Mouse (Mus musculus) spleen, postnatal 0 days (tissue): Measurements from ENCODE around the gene Olfr66. TPM values are rescaled to one million over a fixed set of nuclear protein-coding genes. Genes with fewer than 3 reads are reported as not detected.

ENCODE experiments used
- polyA plus RNA-seq: library from polyadenylated mRNA; unstranded; fragments of >200 nt; fragmentation: Nextera tagmentation; extraction: Ambion mirVana; gene quantifications from 2 replicates; pipeline ENCODE4 v1.2.1, GENCODE M21; 2015

The Olfr66 gene
- polyA plus RNA-seq, result not detected in 2 replicates

DNA sequence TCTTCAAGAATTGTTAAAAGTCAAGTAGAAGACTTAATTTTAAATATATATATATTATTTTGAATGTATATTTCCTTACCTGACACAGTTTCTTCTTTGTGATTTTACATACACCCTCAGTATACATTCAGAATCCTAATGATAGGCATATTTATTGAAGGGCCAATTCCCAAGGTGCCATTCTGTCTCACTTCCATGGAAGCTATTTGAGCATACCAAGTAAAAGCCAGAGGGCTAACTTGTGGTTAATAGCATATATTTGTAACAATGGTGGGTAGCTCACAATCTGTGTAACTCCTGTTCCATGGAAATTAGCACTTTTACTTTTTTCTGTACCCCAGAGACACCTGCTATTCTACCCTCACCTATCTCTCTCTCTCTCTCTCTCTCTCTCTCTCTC lies at the start of gene Olfr66:
TSS of gene Olfr66 (minus strand) at position 101 of the 400 bp plus-strand sequence.

DNA sequence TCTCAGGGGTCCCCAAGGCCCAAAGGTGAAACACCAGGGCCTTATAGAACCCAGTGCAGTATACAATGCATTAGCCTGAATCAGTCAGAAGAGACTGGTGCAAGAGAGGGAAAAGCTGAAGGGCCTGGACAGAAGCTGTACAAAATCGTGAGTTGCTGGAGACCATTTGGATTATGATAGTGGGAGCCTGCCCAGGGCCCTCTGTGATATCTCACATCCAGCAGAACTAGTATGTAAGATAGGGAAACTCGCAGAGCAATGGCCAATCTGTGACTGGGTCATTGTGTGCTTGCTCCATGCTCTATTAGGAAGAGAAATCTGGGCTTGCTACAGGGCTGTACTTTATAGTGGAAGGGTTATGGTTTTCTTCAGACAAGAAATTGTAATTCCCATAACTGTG lies 48.2 kb upstream of the Olfr66 start, which contains the start of gene Olfr632:
TSS of gene Olfr632 (plus strand) at position 84 of the 400 bp plus-strand sequence.

DNA sequence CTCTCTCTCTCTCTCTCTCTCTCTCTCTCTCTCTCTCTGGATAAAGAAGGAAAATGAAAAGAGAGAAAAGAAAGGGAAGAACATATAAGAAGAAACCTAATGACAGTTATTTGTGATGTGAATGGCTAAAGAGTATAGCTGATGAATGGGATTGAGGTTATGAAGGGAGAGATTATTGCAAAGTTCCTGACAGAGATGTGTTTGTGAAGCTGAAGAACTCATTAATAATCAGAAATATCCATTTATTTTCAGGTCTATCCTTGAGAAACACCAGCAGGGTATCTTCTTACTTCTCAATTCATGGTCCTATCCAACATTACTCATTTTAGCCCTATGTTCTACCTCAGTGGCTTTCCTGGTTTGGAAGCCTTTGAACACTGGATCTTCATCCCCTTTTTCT lies 42.5 kb upstream of the Olfr66 start, which contains the start of gene Olfr631:
TSS of gene Olfr631 (plus strand) at position 301 of the 400 bp plus-strand sequence.

DNA sequence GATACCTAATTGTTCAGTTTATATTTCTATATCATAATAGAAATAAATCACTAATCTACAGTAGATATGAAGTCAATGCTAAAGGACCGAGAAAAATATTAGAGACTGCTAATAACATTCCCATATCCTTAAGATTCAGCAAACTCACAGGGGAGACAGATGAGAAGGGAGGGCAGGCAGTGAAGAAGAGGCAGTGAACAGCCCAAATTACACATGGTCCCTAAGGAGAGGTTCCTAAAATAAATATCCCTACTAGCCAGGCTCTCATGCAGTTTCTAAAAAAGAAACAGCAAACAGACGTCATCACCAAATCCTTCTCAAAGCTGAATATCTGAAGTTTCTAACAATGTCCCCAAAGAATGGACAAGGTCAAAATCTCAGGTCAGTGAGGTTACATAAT lies 17.1 kb upstream of the Olfr66 start, which contains the start of gene Olfr65:
TSS of gene Olfr65 (plus strand) at position 301 of the 400 bp plus-strand sequence.

DNA sequence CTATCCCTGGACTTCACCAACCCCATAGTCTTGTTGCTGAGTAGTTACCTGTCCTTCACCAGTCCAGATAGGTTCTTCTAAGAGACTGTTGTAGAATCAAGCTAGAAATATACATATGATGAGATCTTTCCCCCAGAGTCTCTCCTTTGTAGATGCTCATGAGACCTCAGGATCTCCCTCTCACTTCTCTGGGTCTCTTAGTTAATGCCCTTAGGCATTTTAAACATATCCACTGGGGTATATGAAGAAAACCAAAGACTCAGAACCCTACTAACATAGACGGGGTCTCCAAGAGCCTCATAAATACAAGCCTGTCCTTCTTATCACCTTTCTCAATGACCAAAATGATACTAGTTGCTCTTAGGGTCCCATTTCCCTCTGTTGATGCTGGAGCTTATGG lies 8.3 kb upstream of the Olfr66 start, which contains the start of gene Olfr64:
TSS of gene Olfr64 (minus strand) at position 101 of the 400 bp plus-strand sequence.

DNA sequence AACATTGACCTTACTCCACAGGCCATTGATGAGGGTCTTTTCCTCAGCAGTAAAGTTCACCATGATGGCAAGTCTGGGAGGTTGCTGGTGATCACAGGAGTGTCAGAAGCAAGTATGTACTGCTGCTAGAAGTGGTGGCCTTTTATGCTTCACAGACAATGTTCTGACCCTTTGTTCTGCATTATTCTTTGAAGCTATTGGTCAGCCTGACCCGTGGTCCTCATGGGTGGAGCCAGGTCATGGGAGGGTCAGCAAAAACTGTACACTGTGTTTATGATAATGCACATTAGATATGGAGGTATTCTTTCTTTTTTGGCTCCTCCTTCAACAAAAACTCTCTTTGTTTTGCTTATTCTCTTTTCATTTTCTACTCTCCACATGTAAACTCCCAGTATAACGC lies 33.0 kb downstream of the Olfr66 start, which contains the start of gene Hbb-y:
TSS of gene Hbb-y (minus strand) at position 127 of the 400 bp plus-strand sequence.

DNA sequence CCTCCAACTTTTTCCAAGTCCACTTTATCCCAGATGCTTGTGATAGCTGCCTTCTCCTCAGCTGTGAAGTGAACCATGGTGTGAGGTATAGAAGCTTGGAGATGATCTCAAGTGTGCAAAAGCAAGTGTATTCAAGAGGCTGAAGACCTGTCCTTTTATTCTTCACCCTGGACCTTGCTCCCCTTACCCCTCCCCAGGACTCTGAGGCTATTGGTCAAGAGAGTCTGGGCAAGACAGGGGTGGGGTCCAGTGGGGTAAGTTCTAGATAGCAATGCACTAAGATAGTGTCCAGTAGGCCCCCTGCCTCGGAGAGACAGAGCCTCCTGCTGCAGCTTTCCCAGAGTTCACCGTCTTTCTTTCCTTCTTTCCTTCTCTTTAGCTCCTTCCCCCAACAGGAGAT lies 43.0 kb downstream of the Olfr66 start, which contains the start of gene Hbb-bh1:
TSS of gene Hbb-bh1 (minus strand) at position 131 of the 400 bp plus-strand sequence.

DNA sequence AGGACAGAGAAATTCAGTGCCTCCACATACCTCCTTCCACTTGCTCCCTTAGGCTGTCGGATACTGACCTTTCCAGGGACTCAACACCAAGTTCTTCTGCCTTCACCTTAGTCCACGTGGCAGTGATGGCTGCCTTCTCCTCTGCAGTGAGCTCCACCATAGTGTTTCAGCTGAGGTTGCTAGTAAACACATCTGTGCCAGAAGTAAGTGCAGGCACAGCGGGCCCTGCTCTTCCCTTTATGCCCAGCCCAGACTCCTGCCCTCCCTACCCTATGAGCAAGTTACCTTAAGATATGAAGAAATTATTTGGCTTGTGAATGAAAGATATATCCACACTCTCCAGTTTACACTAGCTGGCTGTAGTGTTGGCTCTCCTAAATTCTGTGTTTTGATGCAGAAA lies 45.8 kb downstream of the Olfr66 start, which contains the start of gene Hbb-bh2:
TSS of gene Hbb-bh2 (minus strand) at position 253 of the 400 bp plus-strand sequence.

Other genes starting within 250 kb of the Olfr66 start
- not detected in 2 replicates for gene Olfr622, start 243.6 kb downstream of the Olfr66 start, polyA plus RNA-seq
- not detected in 2 replicates for gene Olfr623, start 222.6 kb downstream of the Olfr66 start, polyA plus RNA-seq
- 0.02 and 0.08 TPM in 2 replicates for gene Olfr624, start 215.1 kb downstream of the Olfr66 start, polyA plus RNA-seq
- gene Olfr625-ps1, start 203.5 kb downstream of the Olfr66 start, polyA plus RNA-seq, result not detected in 2 replicates
- gene Olfr243, start 171.6 kb downstream of the Olfr66 start, polyA plus RNA-seq, result not detected in 2 replicates
- gene Olfr628, start 155.9 kb downstream of the Olfr66 start, polyA plus RNA-seq, result not detected in 2 replicates
- 0.14 and 0.19 TPM in 2 replicates for gene Olfr629, start 141.3 kb downstream of the Olfr66 start, polyA plus RNA-seq
- not detected in 2 replicates for gene Olfr630, start 128.9 kb downstream of the Olfr66 start, polyA plus RNA-seq
- gene Olfr69, start 114.7 kb downstream of the Olfr66 start, polyA plus RNA-seq, result 0.05 TPM in 1 of 2 replicates, not detected in the other
- 0.02 TPM in 1 of 2 replicates, not detected in the other for gene Olfr68, start 106.6 kb downstream of the Olfr66 start, polyA plus RNA-seq
- gene Olfr67, start 94.4 kb downstream of the Olfr66 start, polyA plus RNA-seq, result not detected in 2 replicates
- gene Hbb-bt, start 72.3 kb downstream of the Olfr66 start, polyA plus RNA-seq, result 27,857 and 31,285 TPM in 2 replicates
- gene Hbb-bs, start 58.2 kb downstream of the Olfr66 start, polyA plus RNA-seq, result 96,477 and 101,005 TPM in 2 replicates
- not detected in 2 replicates for gene Hbb-bh2, start 45.7 kb downstream of the Olfr66 start, polyA plus RNA-seq
- gene Hbb-bh1, start 43.1 kb downstream of the Olfr66 start, polyA plus RNA-seq, result 1.3 and 1.9 TPM in 2 replicates
- 2.9 and 3.0 TPM in 2 replicates for gene Hbb-y, start 33.0 kb downstream of the Olfr66 start, polyA plus RNA-seq
- 0.02 TPM in 1 of 2 replicates, not detected in the other for gene Olfr64, start 8.2 kb upstream of the Olfr66 start, polyA plus RNA-seq
- not detected in 2 replicates for gene Olfr65, start 17.2 kb upstream of the Olfr66 start, polyA plus RNA-seq
- not detected in 2 replicates for gene Olfr631, start 42.6 kb upstream of the Olfr66 start, polyA plus RNA-seq
- gene Olfr632, start 48.1 kb upstream of the Olfr66 start, polyA plus RNA-seq, result 0.07 TPM in 1 of 2 replicates, not detected in the other
- not detected in 2 replicates for gene Olfr633, start 58.2 kb upstream of the Olfr66 start, polyA plus RNA-seq
- not detected in 2 replicates for gene Olfr635, start 84.9 kb upstream of the Olfr66 start, polyA plus RNA-seq
- not detected in 2 replicates for gene Olfr638, start 112.5 kb upstream of the Olfr66 start, polyA plus RNA-seq
- not detected in 2 replicates for gene Olfr639, start 131.1 kb upstream of the Olfr66 start, polyA plus RNA-seq
- gene Olfr640, start 139.3 kb upstream of the Olfr66 start, polyA plus RNA-seq, result not detected in 2 replicates
- gene Olfr641, start 149.2 kb upstream of the Olfr66 start, polyA plus RNA-seq, result not detected in 2 replicates
- gene Olfr642, start 166.4 kb upstream of the Olfr66 start, polyA plus RNA-seq, result not detected in 2 replicates
- gene 4930516K23Rik, start 175.2 kb upstream of the Olfr66 start, polyA plus RNA-seq, result not detected in 2 replicates
- gene Olfr644, start 185.6 kb upstream of the Olfr66 start, polyA plus RNA-seq, result not detected in 2 replicates
- not detected in 2 replicates for gene Olfr645, start 199.2 kb upstream of the Olfr66 start, polyA plus RNA-seq
- gene Olfr646, start 218.6 kb upstream of the Olfr66 start, polyA plus RNA-seq, result not detected in 2 replicates
- not detected in 2 replicates for gene Ubqln5, start 243.6 kb upstream of the Olfr66 start, polyA plus RNA-seq